Mouse (Mus musculus): ENCODE data around the gene Myo1d.
"Not testable (repeated sequence)": the region's sequence is repeated elsewhere in the genome, so short reads cannot be mapped to it uniquely, and the experiment has no call there.

The Myo1d gene

GRCm38 (mm10) chr11:80478694-80479412, 301.0 kb downstream of the Myo1d start:
- DNase-seq, result peak; percentile 50 to 61

GRCm38 (mm10) chr11:80477341-80478199, 302.3 kb downstream of the Myo1d start:
- peak; percentile 68 to 72 for DNase-seq

GRCm38 (mm10) chr11:80476222-80477189, 303.3 kb downstream of the Myo1d start, which contains the start of gene Cdk5r1:
Cdk5r1 (plus strand) TSS chr11:80477023.
- peak; percentile 95 to 98 for DNase-seq

- no peak for DNase-seq
Measured at GRCm38 (mm10) chr11:80475544-80475943, 304.3 kb downstream of the Myo1d start.

- peak in 1 of 2 experiments; percentile 15 for DNase-seq
Measured at GRCm38 (mm10) chr11:80474846-80475245, 305.0 kb downstream of the Myo1d start.

GRCm38 (mm10) chr11:80474175-80474691, 305.6 kb downstream of the Myo1d start:
- DNase-seq, result peak; percentile 74 to 84

- DNase-seq, result peak; percentile 59 to 60
Measured at GRCm38 (mm10) chr11:80471836-80472605, 307.8 kb downstream of the Myo1d start.

GRCm38 (mm10) chr11:80463605-80464130, 316.2 kb downstream of the Myo1d start:
- not testable (repeated sequence) for DNase-seq

- no peak for DNase-seq
Measured at GRCm38 (mm10) chr11:80453198-80453597, 326.6 kb downstream of the Myo1d start.

- DNase-seq, result no peak
Measured at GRCm38 (mm10) chr11:80452242-80452641, 327.6 kb downstream of the Myo1d start.

GRCm38 (mm10) chr11:80449859-80450258, 330.0 kb downstream of the Myo1d start:
- no peak for DNase-seq

- no peak for DNase-seq
Measured at GRCm38 (mm10) chr11:80446916-80447315, 332.9 kb downstream of the Myo1d start.
